Mouse (Mus musculus) embryonic fibroblast, embryonic 13.5 days (primary cell): ENCODE results near the gene Setd2. TPM values are rescaled to one million over a fixed set of nuclear protein-coding genes. Genes with fewer than 3 reads are reported as not detected.

Experiments
- H3K27ac ChIP-seq: 2 replicates; pipeline ENCODE4 v1.5.1; 2012; ENCODE audit warnings: low read length, control low read depth, inconsistent platforms; ENCODE audit not compliant: insufficient read depth
- H3K4me1 ChIP-seq: 2 replicates; pipeline ENCODE4 v1.6.1; 2011; ENCODE audit warnings: low read length; ENCODE audit not compliant: control insufficient read depth, insufficient read depth
- H3K4me3 ChIP-seq: 2 replicates; pipeline ENCODE4 v1.5.1; 2011; ENCODE audit warnings: mild to moderate bottlenecking, control low read depth, low read length; ENCODE audit not compliant: insufficient read depth
- CTCF ChIP-seq: IDR thresholded peaks from 2 replicates; pipeline ENCODE4 v1.5.1; 2011; ENCODE audit warnings: mild to moderate bottlenecking, control low read depth, low read length, moderate library complexity, borderline replicate concordance; ENCODE audit not compliant: insufficient read depth
- POLR2A ChIP-seq: IDR thresholded peaks from 2 replicates; pipeline ENCODE4 v1.6.1; 2011; ENCODE audit warnings: low read depth, mild to moderate bottlenecking, control low read depth, low read length, moderate library complexity
- polyA plus RNA-seq: library from polyadenylated mRNA; stranded (reverse); fragments of >200 nt; gene quantifications from 2 replicates; pipeline ENCODE4 v1.2.4, GENCODE M21; 2011; ENCODE audit warnings: low read depth; ENCODE audit not compliant: missing spikeins, insufficient read length

Setd2 gene
- polyA plus RNA-seq, 1 experiment: 65.7 TPM

DNA sequence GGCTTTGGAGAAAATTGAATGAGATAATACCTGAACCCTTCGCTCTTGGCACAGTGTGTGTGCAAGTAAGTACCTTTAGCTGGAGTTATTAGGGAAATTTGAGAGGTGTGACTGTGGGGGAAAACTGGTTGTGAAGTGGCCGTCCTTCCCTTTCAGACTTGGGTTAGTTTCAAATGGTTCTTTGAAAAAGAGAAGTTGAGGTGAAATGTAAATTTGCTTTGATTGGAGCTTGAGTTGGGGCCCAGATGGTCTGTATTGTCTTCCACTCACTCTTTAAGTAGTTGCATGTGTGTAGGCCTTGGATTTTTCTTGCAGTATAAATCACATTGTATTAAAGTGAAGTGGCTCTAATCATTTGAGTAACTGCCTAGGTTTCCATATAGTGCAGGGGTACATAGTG lies 2.7 kb downstream of the Setd2 start:
- Histone ChIP-seq H3K4me1 (no peaks in the 10 kb centered on the region; the same call in 1 of the 2 replicates), H3K27ac (no peak overlapping the region), H3K4me3 (peak overlapping the region; percentile 5; the same call in 1 of the 2 replicates)
- TF ChIP-seq POLR2A: no peak
- no peak for TF ChIP-seq CTCF

DNA sequence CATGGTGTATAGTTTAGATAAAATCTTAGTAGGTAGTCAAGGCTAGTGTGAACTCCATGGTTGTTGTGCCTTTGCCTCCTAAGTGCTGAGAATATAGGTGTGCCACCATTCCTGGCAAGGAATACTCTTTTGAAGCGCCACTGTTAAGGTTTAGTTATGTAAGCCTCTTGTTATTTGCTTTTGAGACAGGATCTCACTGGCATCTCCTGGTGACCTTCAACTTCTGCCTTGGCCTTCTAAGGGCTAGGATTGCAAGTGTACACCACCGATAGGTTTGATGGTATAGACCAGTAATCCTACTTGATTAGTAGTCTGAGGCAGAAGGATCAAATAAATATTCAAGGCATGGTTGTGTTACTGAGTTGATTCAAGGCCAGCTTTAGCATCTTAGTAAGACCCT lies 4.2 kb downstream of the Setd2 start:
- TF ChIP-seq CTCF: no peak
- no peak for TF ChIP-seq POLR2A
- no peak overlapping the region for H3K27ac ChIP-seq
- no peaks in the 10 kb centered on the region; the same call in 1 of the 2 replicates for H3K4me1 ChIP-seq
- no peak overlapping the region for H3K4me3 ChIP-seq

DNA sequence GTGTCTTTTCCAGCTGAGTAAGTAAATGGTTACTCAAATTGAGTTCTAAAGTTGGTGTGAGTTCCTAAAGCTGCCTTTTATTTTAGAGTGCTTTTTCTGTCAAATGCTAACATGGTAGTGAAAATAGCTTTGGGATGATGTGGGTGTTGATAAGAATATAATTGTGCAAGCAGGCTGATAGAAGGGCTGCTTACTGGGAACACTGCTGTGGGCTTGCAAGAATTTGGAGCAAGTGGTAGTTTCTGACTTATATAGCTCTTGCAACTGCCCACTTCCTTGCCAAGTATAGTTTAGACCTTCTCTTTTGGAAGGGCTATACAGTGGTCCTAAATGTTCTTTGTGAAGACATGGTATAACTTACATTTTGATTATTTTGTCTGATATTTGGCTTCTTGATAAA lies 6.1 kb downstream of the Setd2 start:
- no peak overlapping the region for H3K27ac ChIP-seq
- H3K4me1 ChIP-seq: no peaks in the 10 kb centered on the region; the same call in 1 of the 2 replicates
- H3K4me3 ChIP-seq: no peak overlapping the region
- no peak for TF ChIP-seq CTCF
- no peak for TF ChIP-seq POLR2A

DNA sequence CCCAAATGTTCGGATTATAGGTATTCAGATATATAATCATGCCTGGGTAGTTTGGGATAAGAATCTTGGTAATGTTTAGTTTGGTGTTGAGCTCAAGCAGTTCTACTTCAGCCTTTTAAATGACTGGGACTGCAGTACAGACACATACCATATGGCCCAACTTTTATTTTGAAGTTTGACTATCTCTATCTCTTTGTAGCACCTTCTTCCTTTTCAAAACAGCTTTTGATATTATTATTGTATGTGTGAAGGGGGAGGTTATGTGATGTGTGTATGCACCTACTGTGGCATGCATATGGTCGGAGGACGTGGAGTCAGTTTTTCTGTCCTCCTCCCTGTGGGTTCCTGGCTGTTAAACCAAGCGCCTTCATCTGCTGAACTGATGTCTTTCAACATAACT lies 9.6 kb downstream of the Setd2 start:
- TF ChIP-seq CTCF (no peak), POLR2A (no peak)
- no peaks in the 10 kb centered on the region for H3K4me1 ChIP-seq
- H3K27ac ChIP-seq: no peak overlapping the region
- H3K4me3 ChIP-seq: no peak overlapping the region

DNA sequence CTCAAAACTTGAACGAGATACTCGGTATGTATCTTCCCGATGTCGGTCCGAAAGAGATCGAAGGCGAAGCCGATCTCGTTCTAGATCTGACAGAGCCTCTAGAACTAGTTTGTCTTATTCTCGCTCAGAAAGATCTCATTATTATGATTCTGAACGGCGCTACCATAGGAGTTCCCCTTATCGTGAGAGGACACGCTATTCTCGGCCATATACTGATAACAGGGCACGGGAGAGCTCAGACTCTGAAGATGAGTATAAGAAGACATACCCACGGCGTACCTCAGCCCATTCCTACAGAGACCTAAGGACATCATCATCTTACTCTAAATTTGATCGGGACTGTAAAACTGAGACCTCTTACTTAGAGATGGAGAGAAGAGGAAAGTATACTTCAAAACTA lies 15.9 kb downstream of the Setd2 start:
- TF ChIP-seq CTCF: no peak
- no peak for TF ChIP-seq POLR2A
- no peaks in the 10 kb centered on the region for H3K4me1 ChIP-seq
- no peak overlapping the region for H3K27ac ChIP-seq
- H3K4me3 ChIP-seq: no peak overlapping the region

DNA sequence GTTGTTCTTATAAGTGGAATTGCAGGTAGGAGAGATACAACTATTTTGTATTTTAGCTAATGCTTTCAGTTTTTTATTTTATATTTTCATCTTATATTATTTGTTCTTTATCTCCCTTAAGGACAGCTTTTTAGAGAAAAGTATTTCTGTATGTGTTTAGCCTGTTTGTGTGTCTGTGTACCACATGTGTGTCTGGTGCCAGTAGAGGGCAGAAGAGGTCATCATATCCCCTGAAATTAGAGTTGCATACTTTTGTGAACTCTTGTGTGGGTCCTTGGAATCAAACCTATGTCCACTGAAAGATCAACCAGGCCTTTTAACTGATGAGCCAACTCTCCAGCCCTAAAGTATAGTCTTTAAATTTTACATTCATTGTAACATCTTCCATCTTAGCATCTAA lies 35.9 kb downstream of the Setd2 start:
- Histone ChIP-seq H3K27ac (no peak overlapping the region), H3K4me3 (no peak overlapping the region), H3K4me1 (no peaks in the 10 kb centered on the region)
- TF ChIP-seq CTCF (no peak), POLR2A (no peak)

DNA sequence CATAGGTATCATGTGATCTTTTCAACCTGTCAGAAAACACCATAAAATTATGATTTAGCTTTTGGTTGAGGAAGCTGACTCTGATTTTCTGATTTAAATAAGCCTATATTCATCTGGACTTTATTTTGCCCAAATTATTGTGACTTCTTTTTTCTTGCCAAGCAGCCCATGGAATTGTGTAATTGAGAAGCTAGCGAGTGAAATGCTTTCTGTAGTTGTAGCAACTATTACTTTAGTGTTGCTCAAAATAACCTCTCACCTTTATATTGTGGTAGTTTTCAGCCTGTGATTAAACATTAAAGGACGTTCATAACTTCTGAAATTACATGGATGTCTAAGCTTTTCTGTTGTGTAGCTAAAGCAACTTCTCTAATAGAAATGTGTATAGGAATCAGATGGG lies 49.8 kb downstream of the Setd2 start:
- no peak overlapping the region for H3K4me3 ChIP-seq
- H3K27ac ChIP-seq: no peak overlapping the region
- TF ChIP-seq CTCF (no peak), POLR2A (no peak)
- H3K4me1 ChIP-seq: no peaks in the 10 kb centered on the region

DNA sequence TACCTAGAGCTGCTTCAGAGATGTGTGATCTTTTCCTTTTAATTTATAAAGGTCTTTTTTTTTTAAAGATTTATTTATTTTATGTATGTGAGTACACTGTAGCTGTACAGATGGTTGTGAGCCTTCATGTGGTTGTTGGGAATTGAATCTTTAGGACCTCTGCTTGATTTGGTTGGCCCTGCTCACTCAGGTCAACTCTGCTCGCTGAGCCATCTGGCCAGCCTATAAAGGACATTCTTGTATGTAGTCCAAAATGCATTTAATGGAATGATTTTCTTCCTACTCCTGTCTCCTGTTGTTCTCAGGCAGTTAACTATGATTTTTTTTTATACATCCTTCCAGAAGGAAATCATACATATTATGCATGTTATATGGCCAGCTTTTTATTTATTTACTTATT lies 51.1 kb downstream of the Setd2 start:
- no peak overlapping the region for H3K27ac ChIP-seq
- H3K4me1 ChIP-seq: no peaks in the 10 kb centered on the region
- H3K4me3 ChIP-seq: no peak overlapping the region
- TF ChIP-seq CTCF: no peak
- no peak for TF ChIP-seq POLR2A

DNA sequence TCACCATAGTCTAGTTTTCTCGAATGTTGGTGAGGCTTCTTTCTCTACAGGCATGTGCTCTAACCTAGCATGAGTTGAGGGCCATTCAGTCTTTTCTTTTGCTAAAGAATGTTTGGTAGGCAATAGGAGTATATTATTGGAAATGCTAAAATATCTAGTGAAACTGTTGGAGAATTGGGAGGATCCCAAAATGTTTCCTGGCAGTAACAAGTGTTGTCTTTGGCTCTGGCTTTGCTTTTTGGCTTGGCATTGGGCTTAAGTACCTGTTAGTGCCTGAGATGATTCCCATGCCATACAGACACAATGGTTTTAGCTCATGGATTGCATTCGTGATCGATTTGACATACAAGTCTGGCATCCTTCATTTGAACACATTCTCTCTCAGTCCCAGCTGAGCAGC lies 79.1 kb downstream of the Setd2 start:
- H3K4me3 ChIP-seq: no peak overlapping the region
- H3K27ac ChIP-seq: no peak overlapping the region
- no peaks in the 10 kb centered on the region for H3K4me1 ChIP-seq
- no peak for TF ChIP-seq CTCF

DNA sequence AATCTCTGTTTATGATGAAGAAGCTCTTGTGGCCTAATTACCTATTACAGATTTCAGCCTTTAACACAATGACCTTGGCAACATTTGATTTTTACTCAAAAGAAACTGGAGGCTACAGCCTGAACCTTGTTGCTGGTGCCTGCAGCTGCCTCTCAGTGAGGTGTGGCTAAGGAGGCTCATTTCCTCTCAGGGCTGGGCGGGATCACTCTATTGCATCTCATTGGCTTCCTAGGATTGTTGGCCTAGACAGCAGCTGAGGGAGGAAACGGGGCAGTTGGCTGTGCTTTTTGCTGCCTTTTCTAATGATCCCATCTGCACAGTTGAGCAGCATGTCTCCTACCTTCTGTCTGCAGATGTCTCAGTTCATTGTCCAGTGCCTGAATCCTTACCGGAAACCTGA lies 84.7 kb downstream of the Setd2 start:
- no peak for TF ChIP-seq CTCF
- TF ChIP-seq POLR2A: no peak
- Histone ChIP-seq H3K27ac (no peak overlapping the region), H3K4me3 (no peak overlapping the region), H3K4me1 (no peaks in the 10 kb centered on the region)

DNA sequence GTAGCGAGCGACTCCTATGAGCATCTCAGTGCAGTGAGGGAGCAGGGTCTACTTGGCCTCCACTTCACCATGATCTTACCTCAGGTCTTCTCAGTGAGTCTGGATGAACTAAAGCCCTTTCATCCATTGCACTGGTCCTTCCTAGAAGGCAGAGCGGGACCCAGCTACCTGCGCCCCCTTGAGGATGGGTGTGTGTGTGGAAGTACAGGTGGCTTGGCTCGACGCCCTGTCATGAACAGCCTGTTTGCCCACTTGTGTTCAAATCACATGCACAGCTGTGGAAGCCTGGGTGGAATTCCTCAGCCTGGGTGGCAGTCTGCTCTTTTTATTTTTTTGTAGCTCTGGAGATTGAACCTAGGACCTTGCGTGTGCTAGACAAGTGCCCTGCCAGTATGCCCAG lies 87.8 kb downstream of the Setd2 start:
- peaks cover 3% of the 10 kb centered on the region; the same call in 1 of the 2 replicates for H3K4me1 ChIP-seq
- no peak for TF ChIP-seq CTCF
- TF ChIP-seq POLR2A: no peak
- H3K4me3 ChIP-seq: no peak overlapping the region
- no peak overlapping the region for H3K27ac ChIP-seq
